Mouse (Mus musculus) olfactory bulb, adult 2 months (tissue): Measurements from ENCODE around the gene Adamts20. TPM values are rescaled to one million over a fixed set of nuclear protein-coding genes. Genes with fewer than 3 reads are reported as not detected.
"Not testable (repeated sequence)": the region's sequence is repeated elsewhere in the genome, so short reads cannot be mapped to it uniquely, and the experiment has no call there.

ENCODE experiments used
- H3K27ac ChIP-seq: fragments of 200-500 bp; 2 replicates; pipeline ENCODE4 v1.5.1; 2012; ENCODE audit warnings: low read depth, low read length; ENCODE audit not compliant: insufficient read depth
- H3K4me1 ChIP-seq: fragments of 200-500 bp; 2 replicates; pipeline ENCODE4 v1.6.1; 2012; ENCODE audit warnings: low read length; ENCODE audit not compliant: control insufficient read depth, insufficient read depth
- H3K4me3 ChIP-seq: fragments of 200-500 bp; 2 replicates; pipeline ENCODE4 v1.5.1; 2012; ENCODE audit warnings: mild to moderate bottlenecking, low read depth, low read length, moderate library complexity; ENCODE audit not compliant: insufficient read depth
- CTCF ChIP-seq: fragments of 200-500 bp; IDR thresholded peaks from 2 replicates; pipeline ENCODE4 v1.5.1; 2012; ENCODE audit warnings: low read depth, mild to moderate bottlenecking, low read length, moderate library complexity; ENCODE audit not compliant: insufficient read depth
- POLR2A ChIP-seq: fragments of 200-500 bp; IDR thresholded peaks from 2 replicates; pipeline ENCODE4 v1.6.1; 2012; ENCODE audit warnings: mild to moderate bottlenecking, low read depth, low read length, moderate library complexity; ENCODE audit not compliant: insufficient read depth
- WGBS: fragments of 180-500 bp; shearing (Covaris S2); methylation state at CpG from one replicate; pipeline ENCODE4 v1.1.7; 2018; 5-methylcytosine and 5-hydroxymethylcytosine counted together
- polyA plus RNA-seq: library from polyadenylated mRNA; stranded (reverse); fragments of >200 nt; gene quantifications from 2 replicates; pipeline ENCODE4 v1.2.4, GENCODE M21; 2012; ENCODE audit warnings: low replicate concordance; ENCODE audit not compliant: missing spikeins, insufficient read depth, insufficient read length

Gene Adamts20
- polyA plus RNA-seq: not detected in 2 replicates

- TF ChIP-seq POLR2A (no peak), CTCF (no peak)
- WGBS: 59% methylated on average over 11 of the region's 11 CpGs
- Histone ChIP-seq H3K4me1 (no peaks in the 10 kb centered on the region), H3K27ac (no peak within 1 kb of the TSS), H3K4me3 (no peak within 1 kb of the TSS)
These were observed at the start of gene Adamts20 for GRCm38 (mm10) chr15:94465318-94465717. Gene Adamts20, minus strand, starts transcription at chr15:94465418.

GRCm38 (mm10) chr15:94503451-94504215, 38.4 kb upstream of the Adamts20 start:
- WGBS: 55% methylated on average over 12 of the region's 12 CpGs
- Histone ChIP-seq H3K27ac (no peak overlapping the region), H3K4me3 (no peak overlapping the region), H3K4me1 (no peaks in the 10 kb centered on the region)
- TF ChIP-seq CTCF (no peak), POLR2A (no peak)

DNA sequence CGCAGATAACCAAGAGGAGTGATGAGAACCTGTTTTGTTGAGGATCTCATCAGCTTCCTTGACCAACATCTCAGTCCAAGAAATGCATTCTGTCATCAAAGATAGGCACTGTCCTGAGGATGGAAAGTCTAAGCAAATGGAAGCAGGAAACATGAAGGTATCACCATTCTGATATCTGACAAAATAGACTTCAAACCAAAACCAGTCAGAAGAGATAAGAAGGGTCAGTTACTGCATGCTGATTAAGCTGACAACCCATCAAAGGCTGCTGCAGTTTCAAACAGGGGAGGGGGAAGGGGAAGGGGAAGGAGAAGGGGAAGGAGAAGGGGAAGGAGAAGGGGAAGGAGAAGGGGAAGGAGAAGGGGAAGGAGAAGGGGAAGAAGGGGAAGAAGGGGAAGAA, 34.0 kb upstream of the Adamts20 start:
- no peak overlapping the region for H3K4me3 ChIP-seq
- H3K4me1 ChIP-seq: no peaks in the 10 kb centered on the region

GRCm38 (mm10) chr15:94495936-94496335, 30.7 kb upstream of the Adamts20 start:
- 76% methylated on average over 10 of the region's 10 CpGs for WGBS
- H3K27ac ChIP-seq: no peak overlapping the region
- TF ChIP-seq CTCF: no peak
- no peak for TF ChIP-seq POLR2A
- H3K4me1 ChIP-seq: no peaks in the 10 kb centered on the region
- no peak overlapping the region for H3K4me3 ChIP-seq

More for the DNA sequence above, 34.0 kb upstream of the Adamts20 start:
- no peak for TF ChIP-seq POLR2A
- no peak for TF ChIP-seq CTCF
- H3K27ac ChIP-seq: no peak overlapping the region
- WGBS: 93% methylated on average over 1 of the region's 1 CpGs

GRCm38 (mm10) chr15:94494445-94494844, 29.2 kb upstream of the Adamts20 start:
- H3K27ac ChIP-seq: no peak overlapping the region
- no peak overlapping the region for H3K4me3 ChIP-seq
- WGBS: 95% methylated on average over 1 of the region's 1 CpGs
- no peak for TF ChIP-seq POLR2A
- TF ChIP-seq CTCF: no peak
- no peaks in the 10 kb centered on the region for H3K4me1 ChIP-seq

GRCm38 (mm10) chr15:94489433-94489832, 24.2 kb upstream of the Adamts20 start:
- Histone ChIP-seq H3K27ac (no peak overlapping the region), H3K4me3 (no peak overlapping the region), H3K4me1 (no peaks in the 10 kb centered on the region)
- 92% methylated on average over 2 of the region's 2 CpGs for WGBS
- TF ChIP-seq CTCF (no peak), POLR2A (no peak)

- not testable (repeated sequence) for H3K4me1 ChIP-seq, H3K4me3 ChIP-seq, H3K27ac ChIP-seq
- WGBS: 89% methylated on average over 2 of the region's 2 CpGs
These were observed 22.8 kb upstream of the Adamts20 start for GRCm38 (mm10) chr15:94488028-94488427.

DNA sequence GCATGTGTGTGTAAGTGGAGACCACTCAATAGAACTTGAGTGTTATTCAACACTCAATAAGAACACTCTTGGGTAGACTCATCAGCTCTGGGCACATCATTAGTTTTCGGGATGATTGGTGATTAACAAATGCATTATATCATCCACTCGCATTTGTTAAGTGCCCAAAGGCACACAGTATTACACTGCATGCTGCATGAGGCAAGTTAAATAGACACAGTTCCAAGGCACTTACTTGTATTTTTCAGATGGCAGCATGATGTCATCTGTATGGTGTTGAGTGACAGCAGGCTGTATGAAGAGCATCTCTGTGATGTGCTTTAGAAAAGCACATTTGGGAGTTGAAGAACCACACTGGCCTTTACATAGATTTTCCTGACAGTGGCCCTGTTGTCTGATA, 17.3 kb upstream of the Adamts20 start:
- no peak for TF ChIP-seq CTCF
- TF ChIP-seq POLR2A: no peak
- H3K27ac ChIP-seq: no peak overlapping the region
- WGBS: 61% methylated on average over 2 of the region's 2 CpGs
- no peak overlapping the region for H3K4me3 ChIP-seq
- H3K4me1 ChIP-seq: no peaks in the 10 kb centered on the region

GRCm38 (mm10) chr15:94480792-94481191, 15.6 kb upstream of the Adamts20 start:
- Histone ChIP-seq H3K4me1 (no peaks in the 10 kb centered on the region), H3K4me3 (no peak overlapping the region), H3K27ac (no peak overlapping the region)
- WGBS: 95% methylated on average over 4 of the region's 4 CpGs
- TF ChIP-seq CTCF (no peak), POLR2A (no peak)

DNA sequence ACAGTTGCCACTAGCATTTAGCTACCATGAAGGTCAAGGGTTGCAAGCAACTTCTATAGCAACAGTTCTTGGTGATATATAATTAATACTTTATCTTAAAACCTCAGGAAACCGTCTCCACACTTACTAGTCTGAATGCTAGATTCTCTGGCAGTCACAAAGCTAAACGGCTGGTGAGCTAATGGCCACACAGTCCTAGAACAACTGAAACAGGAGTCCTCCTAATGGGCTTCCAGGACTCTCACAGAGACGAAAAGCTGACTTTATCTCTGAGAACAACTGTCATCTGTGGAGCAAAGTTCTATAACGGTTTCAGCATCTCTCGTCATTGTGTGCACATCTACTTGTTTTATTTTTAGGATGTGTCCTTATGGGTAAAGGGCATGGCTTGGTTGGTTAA, 15.0 kb upstream of the Adamts20 start:
- Histone ChIP-seq H3K4me3 (no peak overlapping the region), H3K4me1 (no peaks in the 10 kb centered on the region), H3K27ac (no peak overlapping the region)
- TF ChIP-seq POLR2A: no peak
- no peak for TF ChIP-seq CTCF
- WGBS: 82% methylated on average over 5 of the region's 5 CpGs
